Mouse (Mus musculus): ENCODE data around the gene Arr3. TPM values are rescaled to one million over a fixed set of nuclear protein-coding genes. Genes with fewer than 3 reads are reported as not detected.

Arr3 gene
- polyA plus RNA-seq, 2 experiments = not detected

GRCm38 (mm10) chrX:100652848-100653247 lies 47.6 kb downstream of the Arr3 start:
- no peak for DNase-seq (ENCODE audit: low read depth in 3 of 3, low spot score in 3 of 3)
- H3K4me1 ChIP-seq (replicated peaks; ENCODE audit: control insufficient read depth in 2 of 2, insufficient read depth in 2 of 2, low read length in 1 of 2) = no peaks in the 10 kb centered on the region
- H3K4me3 ChIP-seq (ENCODE audit: insufficient read depth in 1 of 2, low read depth in 2 of 2, low read length in 2 of 2) = no peak overlapping the region
- no peak overlapping the region for H3K9ac ChIP-seq (replicated peaks)
- H3K36me3 ChIP-seq (replicated peaks; ENCODE audit: control insufficient read depth, insufficient read depth, low read depth) = peaks cover 4% of the 10 kb centered on the region
- TF ChIP-seq EP300 (IDR thresholded peaks at IDR 0.05; ENCODE audit: low read depth) (no peak), CTCF (IDR thresholded peaks at IDR 0.05; ENCODE audit: low read depth) (peak; percentile 27; the same call in 1 of the 2 replicates)
- H3K9me3 ChIP-seq (ENCODE audit: control insufficient read depth, low read length) = no peaks in the 10 kb centered on the region
- no peak overlapping the region for H3K4me2 ChIP-seq (ENCODE audit: low read depth)
- no peaks in the 10 kb centered on the region for H3K27me3 ChIP-seq (ENCODE audit: control insufficient read depth, insufficient read depth, low read length)
- no peak for ATAC-seq (ENCODE audit: insufficient read depth)
- no peak overlapping the region for H3K27ac ChIP-seq

DNA sequence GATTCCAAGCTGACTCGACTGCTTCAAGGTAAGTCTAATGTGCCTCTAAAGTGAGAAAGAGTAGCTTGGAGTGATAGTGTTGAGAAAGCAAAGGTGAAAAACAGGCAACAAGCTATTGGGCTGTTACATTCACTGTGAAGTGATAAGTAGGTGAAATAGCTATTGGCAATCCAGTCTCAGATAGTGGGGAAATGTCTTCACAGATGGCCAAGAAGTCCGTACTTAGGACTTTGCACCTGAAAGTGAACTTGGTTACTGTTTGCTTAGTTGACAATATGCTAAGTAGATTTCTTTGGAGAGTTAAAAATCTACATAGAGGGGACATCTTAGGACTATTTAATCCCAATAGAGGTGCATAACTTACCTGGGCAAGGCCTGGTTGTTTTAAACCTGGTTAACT lies 59.5 kb downstream of the Arr3 start:
- Histone ChIP-seq H3K9me3 (ENCODE audit: control insufficient read depth, low read length) (no peaks in the 10 kb centered on the region), H3K27ac (no peak overlapping the region), H3K36me3 (replicated peaks; ENCODE audit: control insufficient read depth, insufficient read depth, low read depth) (peaks cover 18% of the 10 kb centered on the region), H3K4me1 (replicated peaks; ENCODE audit: control insufficient read depth in 2 of 2, insufficient read depth in 2 of 2, low read length in 1 of 2) (no peaks in the 10 kb centered on the region), H3K4me3 (ENCODE audit: insufficient read depth in 1 of 2, low read depth in 2 of 2, low read length in 2 of 2) (no peak overlapping the region), H3K9ac (replicated peaks) (no peak overlapping the region), H3K27me3 (ENCODE audit: control insufficient read depth, insufficient read depth, low read length) (no peaks in the 10 kb centered on the region), H3K4me2 (ENCODE audit: low read depth) (no peak overlapping the region)
- DNase-seq (ENCODE audit: low read depth in 3 of 3, low spot score in 3 of 3) (no peak), ATAC-seq (ENCODE audit: insufficient read depth) (no peak)
- TF ChIP-seq CTCF (IDR thresholded peaks at IDR 0.05; ENCODE audit: low read depth) = no peak
- TF ChIP-seq EP300 (IDR thresholded peaks at IDR 0.05; ENCODE audit: low read depth) = no peak
- WGBS (ENCODE audit: insufficient replicate concordance) = 77% methylated on average over 2 of the region's 2 CpGs

Other genes with a start within 250 kb of the Arr3 start
- gene Otud6a, start 176.5 kb upstream of the Arr3 start, polyA plus RNA-seq (2012; rRNA removed) = not detected in 2 replicates
- not detected in 2 replicates for gene Otud6a, start 176.5 kb upstream of the Arr3 start, polyA plus RNA-seq (2014; fragmentation: Nextera tagmentation; extraction: Ambion mirVana)
- gene Awat2, start 162.8 kb upstream of the Arr3 start, polyA plus RNA-seq (2012; rRNA removed) = 0.18 and 0.26 TPM in 2 replicates
- 0.15 TPM in 2 replicates for gene Awat2, start 162.8 kb upstream of the Arr3 start, polyA plus RNA-seq (2014; fragmentation: Nextera tagmentation; extraction: Ambion mirVana)
- 16.2 and 26.3 TPM in 2 replicates for gene Igbp1, start 111.2 kb upstream of the Arr3 start, polyA plus RNA-seq (2012; rRNA removed)
- 18.8 and 20.3 TPM in 2 replicates for gene Igbp1, start 111.2 kb upstream of the Arr3 start, polyA plus RNA-seq (2014; fragmentation: Nextera tagmentation; extraction: Ambion mirVana)
- not detected in 2 replicates for gene Dgat2l6, start 80.7 kb upstream of the Arr3 start, polyA plus RNA-seq (2012; rRNA removed)
- gene Dgat2l6, start 80.7 kb upstream of the Arr3 start, polyA plus RNA-seq (2014; fragmentation: Nextera tagmentation; extraction: Ambion mirVana) = not detected in 2 replicates
- gene Awat1, start 33.2 kb upstream of the Arr3 start, polyA plus RNA-seq (2012; rRNA removed) = 0.03 TPM in 1 of 2 replicates, not detected in the other
- gene Awat1, start 33.2 kb upstream of the Arr3 start, polyA plus RNA-seq (2014; fragmentation: Nextera tagmentation; extraction: Ambion mirVana) = 0.09 TPM in 1 of 2 replicates, not detected in the other
- 0.18 and 0.24 TPM in 2 replicates for gene P2ry4, start 10.6 kb upstream of the Arr3 start, polyA plus RNA-seq (2012; rRNA removed)
- 0.32 and 0.35 TPM in 2 replicates for gene P2ry4, start 10.6 kb upstream of the Arr3 start, polyA plus RNA-seq (2014; fragmentation: Nextera tagmentation; extraction: Ambion mirVana)
- gene Kif4, start 20.2 kb downstream of the Arr3 start, polyA plus RNA-seq (2012; rRNA removed) = 7.1 and 14.6 TPM in 2 replicates
- gene Kif4, start 20.2 kb downstream of the Arr3 start, polyA plus RNA-seq (2014; fragmentation: Nextera tagmentation; extraction: Ambion mirVana) = 23.5 and 24.7 TPM in 2 replicates
- 19.3 and 27.1 TPM in 2 replicates for gene Pdzd11, start 21.1 kb downstream of the Arr3 start, polyA plus RNA-seq (2012; rRNA removed)
- 67.2 and 70.0 TPM in 2 replicates for gene Pdzd11, start 21.1 kb downstream of the Arr3 start, polyA plus RNA-seq (2014; fragmentation: Nextera tagmentation; extraction: Ambion mirVana)
- gene Gdpd2, start 124.4 kb downstream of the Arr3 start, polyA plus RNA-seq (2012; rRNA removed) = 0.17 and 0.27 TPM in 2 replicates
- 0.04 and 0.20 TPM in 2 replicates for gene Gdpd2, start 124.4 kb downstream of the Arr3 start, polyA plus RNA-seq (2014; fragmentation: Nextera tagmentation; extraction: Ambion mirVana)
- gene Dlg3, start 162.2 kb downstream of the Arr3 start, polyA plus RNA-seq (2012; rRNA removed) = 1.3 and 1.9 TPM in 2 replicates
- gene Dlg3, start 162.2 kb downstream of the Arr3 start, polyA plus RNA-seq (2014; fragmentation: Nextera tagmentation; extraction: Ambion mirVana) = 0.43 and 0.53 TPM in 2 replicates